Mouse (Mus musculus) T-helper 1 cell (primary cell): ENCODE results near the gene Rbp4.

Source experiments
- in situ Hi-C: fragments of 300-600 bp; cut with MboI, MseI; formaldehyde crosslinking; loops from one replicate; pipeline ENCODE4 v1.15.1; 2025; ENCODE audit warnings: high pct_unique_total_duplicates

Gene Rbp4

DNA sequence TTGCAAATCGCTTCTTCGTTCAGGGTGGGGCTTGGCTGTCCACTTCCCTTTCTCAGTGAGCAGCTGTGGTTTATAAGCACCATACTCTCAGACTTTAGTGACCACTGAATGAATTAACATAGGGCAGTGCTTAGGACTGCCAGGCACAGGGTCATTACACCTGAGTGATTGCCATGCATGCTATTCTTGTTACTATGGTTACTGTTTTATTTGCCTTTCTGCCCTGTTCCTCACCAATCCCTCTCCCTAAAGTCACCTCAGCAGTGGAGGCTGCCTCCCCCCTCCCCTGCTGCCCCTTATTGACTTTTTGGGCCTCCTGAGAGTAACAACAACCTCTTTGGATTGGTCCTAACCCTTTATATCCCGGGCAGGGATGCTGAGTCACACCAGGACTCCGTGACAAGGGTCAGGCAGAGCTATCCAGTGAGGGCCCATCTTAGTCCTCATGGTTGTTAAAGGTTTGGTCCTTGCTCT, 33.5 kb downstream of the Rbp4 start:
- in situ Hi-C loops, result no loop called here

- in situ Hi-C loops, result no loop called here
These were observed 35.7 kb downstream of the Rbp4 start for GRCm38 (mm10) chr19:38089358-38089757.

GRCm38 (mm10) chr19:38086948-38087551, 38.0 kb downstream of the Rbp4 start:
- in situ Hi-C loops, result no loop called here

DNA sequence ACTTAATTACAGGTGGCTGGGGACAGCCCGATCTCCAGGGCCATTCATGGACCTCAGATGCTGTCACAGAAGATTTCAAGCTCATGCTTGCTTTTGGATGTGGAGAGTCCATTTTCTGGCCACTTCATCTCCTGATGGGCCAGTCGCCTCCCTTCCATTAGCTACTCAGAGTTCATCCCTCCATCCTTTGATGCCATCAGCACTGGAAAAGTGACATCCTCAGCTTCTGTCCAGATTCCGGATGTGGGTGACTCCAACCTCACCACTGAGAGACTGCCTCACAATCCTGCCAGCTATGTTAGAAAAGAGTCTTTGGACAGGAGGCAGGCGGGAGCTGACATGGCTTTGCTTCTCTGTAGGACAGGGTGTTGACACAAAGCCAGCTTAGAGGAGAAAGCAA, 39.2 kb downstream of the Rbp4 start:
- in situ Hi-C loops, result no loop called here

- in situ Hi-C loops, result no loop called here
These were observed 42.1 kb downstream of the Rbp4 start for GRCm38 (mm10) chr19:38082931-38083525.

GRCm38 (mm10) chr19:38081361-38081760, 43.7 kb downstream of the Rbp4 start:
- in situ Hi-C loops, result no loop called here

- in situ Hi-C loops, result no loop called here
These were observed 47.1 kb downstream of the Rbp4 start for GRCm38 (mm10) chr19:38077851-38078540.

DNA sequence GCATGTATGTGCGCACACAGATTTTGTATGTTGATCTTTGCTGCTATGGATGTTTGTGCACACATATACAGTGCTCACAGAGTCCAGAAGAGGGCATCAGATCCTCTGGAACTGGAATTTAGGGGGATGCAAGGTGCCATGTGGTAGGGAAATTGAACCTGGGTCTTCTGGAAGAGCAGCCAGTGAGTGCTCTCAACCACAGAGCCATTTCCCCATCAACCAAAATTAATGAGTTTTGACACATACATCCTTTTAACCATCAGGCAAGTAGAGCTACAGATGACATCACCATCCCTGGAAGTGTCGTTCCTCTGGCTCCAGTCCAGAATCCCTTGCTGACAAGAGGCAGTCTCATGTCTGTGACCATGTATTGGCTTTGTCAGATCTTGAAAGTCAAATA, 48.8 kb downstream of the Rbp4 start:
- in situ Hi-C loops, result no loop called here

GRCm38 (mm10) chr19:38075051-38075450, 50.0 kb downstream of the Rbp4 start:
- in situ Hi-C loops, result no loop called here

DNA sequence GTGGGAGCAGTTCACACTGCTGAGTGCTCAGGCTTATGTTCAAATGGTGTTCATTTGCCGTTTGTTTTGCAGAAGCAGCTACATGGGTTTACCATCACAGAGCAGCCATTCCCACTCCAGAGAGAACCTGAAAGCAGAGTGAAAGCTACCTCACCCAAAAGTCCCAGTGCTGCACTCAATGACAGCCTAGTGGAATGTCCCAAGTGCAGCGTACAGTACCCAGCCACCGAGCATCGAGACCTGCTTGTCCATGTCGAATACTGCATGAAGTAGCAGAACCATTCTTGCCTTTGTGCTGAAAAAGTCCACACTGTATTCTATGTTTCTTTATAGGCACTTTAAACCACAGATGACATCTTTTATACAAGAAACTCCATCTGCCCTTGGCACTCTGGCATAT, 51.9 kb downstream of the Rbp4 start:
- in situ Hi-C loops, result no loop called here
